Mouse (Mus musculus): ENCODE results near the gene Zfp940. TPM values are rescaled to one million over a fixed set of nuclear protein-coding genes. Genes with fewer than 3 reads are reported as not detected.
"Not testable (repeated sequence)": the region's sequence is repeated elsewhere in the genome, so short reads cannot be mapped to it uniquely, and the experiment has no call there.

Gene Zfp940
- 2.7 and 3.2 TPM in 2 replicates for polyA plus RNA-seq (2015; fragmentation: Nextera tagmentation; extraction: Ambion mirVana)

- peak within 1 kb of the TSS; percentile 81 for H3K4me2 ChIP-seq (ENCODE audit: low read depth, low read length)
- peak; percentile 97 for ATAC-seq
These were observed at the start of gene Zfp940 for GRCm38 (mm10) chr7:29853219-29853842. Gene Zfp940, minus strand, starts transcription at chr7:29853669.

GRCm38 (mm10) chr7:29898351-29898750 is 44.9 kb upstream of the Zfp940 start:
- H3K36me3 ChIP-seq (ENCODE audit: control insufficient read depth, insufficient read depth, low read length) = peaks cover 53% of the 10 kb centered on the region
- H3K27me3 ChIP-seq (replicated peaks; ENCODE audit: control insufficient read depth, insufficient read depth, low read length) = no peaks in the 10 kb centered on the region
- H3K27ac ChIP-seq (ENCODE audit: low read length) = no peak overlapping the region
- no peak for ATAC-seq
- no peak overlapping the region for H3K4me2 ChIP-seq (ENCODE audit: low read depth, low read length)
- no peak overlapping the region for H3K9ac ChIP-seq (ENCODE audit: low read depth, low read length)
- WGBS = 95% methylated on average over 4 of the region's 4 CpGs
- no peaks in the 10 kb centered on the region for H3K4me1 ChIP-seq (ENCODE audit: control insufficient read depth, insufficient read depth, low read length)
- H3K4me3 ChIP-seq (ENCODE audit: low read length) = no peak overlapping the region
- peaks cover 25% of the 10 kb centered on the region for H3K9me3 ChIP-seq (ENCODE audit: control insufficient read depth, low read length)

More at GRCm38 (mm10) chr7:29853219-29853842, at the start of gene Zfp940:
- no peaks in the 10 kb centered on the region for H3K36me3 ChIP-seq (ENCODE audit: control insufficient read depth, insufficient read depth, low read length)
- no peaks in the 10 kb centered on the region for H3K9me3 ChIP-seq (ENCODE audit: control insufficient read depth, low read length)
- no peak within 1 kb of the TSS for H3K27ac ChIP-seq (ENCODE audit: low read length)
- WGBS = under 1% methylated on average over 21 of the region's 21 CpGs
- H3K9ac ChIP-seq (ENCODE audit: low read depth, low read length) = peak within 1 kb of the TSS; percentile 70
- H3K27me3 ChIP-seq (replicated peaks; ENCODE audit: control insufficient read depth, insufficient read depth, low read length) = no peaks in the 10 kb centered on the region
- peak within 1 kb of the TSS; percentile 63 for H3K4me3 ChIP-seq (ENCODE audit: low read length)
- peaks cover 4% of the 10 kb centered on the region for H3K4me1 ChIP-seq (ENCODE audit: control insufficient read depth, insufficient read depth, low read length)

- no peak for ATAC-seq
- 90% methylated on average over 4 of the region's 4 CpGs for WGBS
- no peak overlapping the region for H3K27ac ChIP-seq (ENCODE audit: low read length)
- no peaks in the 10 kb centered on the region for H3K4me1 ChIP-seq (ENCODE audit: control insufficient read depth, insufficient read depth, low read length)
- peaks cover 33% of the 10 kb centered on the region for H3K9me3 ChIP-seq (ENCODE audit: control insufficient read depth, low read length)
- no peak overlapping the region for H3K4me2 ChIP-seq (ENCODE audit: low read depth, low read length)
- no peak overlapping the region for H3K4me3 ChIP-seq (ENCODE audit: low read length)
- H3K27me3 ChIP-seq (replicated peaks; ENCODE audit: control insufficient read depth, insufficient read depth, low read length) = no peaks in the 10 kb centered on the region
- H3K9ac ChIP-seq (ENCODE audit: low read depth, low read length) = no peak overlapping the region
- H3K36me3 ChIP-seq (ENCODE audit: control insufficient read depth, insufficient read depth, low read length) = peaks cover 48% of the 10 kb centered on the region
These were observed 39.3 kb upstream of the Zfp940 start for GRCm38 (mm10) chr7:29892756-29893155.

- Histone ChIP-seq H3K27me3 (replicated peaks; ENCODE audit: control insufficient read depth, insufficient read depth, low read length) (no peaks in the 10 kb centered on the region), H3K27ac (ENCODE audit: low read length) (no peak overlapping the region), H3K4me1 (ENCODE audit: control insufficient read depth, insufficient read depth, low read length) (no peaks in the 10 kb centered on the region), H3K9me3 (ENCODE audit: control insufficient read depth, low read length) (peaks cover 43% of the 10 kb centered on the region), H3K9ac (ENCODE audit: low read depth, low read length) (no peak overlapping the region), H3K4me2 (ENCODE audit: low read depth, low read length) (no peak overlapping the region), H3K4me3 (ENCODE audit: low read length) (no peak overlapping the region), H3K36me3 (ENCODE audit: control insufficient read depth, insufficient read depth, low read length) (peaks cover 35% of the 10 kb centered on the region)
- ATAC-seq = no peak
- 96% methylated on average over 7 of the region's 7 CpGs for WGBS
These were observed 37.0 kb upstream of the Zfp940 start for GRCm38 (mm10) chr7:29890501-29890900.

GRCm38 (mm10) chr7:29880916-29881315 is 27.4 kb upstream of the Zfp940 start:
- H3K27ac ChIP-seq (ENCODE audit: low read length) = no peak overlapping the region
- H3K36me3 ChIP-seq (ENCODE audit: control insufficient read depth, insufficient read depth, low read length) = no peaks in the 10 kb centered on the region
- H3K4me1 ChIP-seq (ENCODE audit: control insufficient read depth, insufficient read depth, low read length) = no peaks in the 10 kb centered on the region
- no peak overlapping the region for H3K4me3 ChIP-seq (ENCODE audit: low read length)
- no peaks in the 10 kb centered on the region for H3K27me3 ChIP-seq (replicated peaks; ENCODE audit: control insufficient read depth, insufficient read depth, low read length)
- peaks cover 7% of the 10 kb centered on the region; the same call in 1 of the 2 replicates for H3K9me3 ChIP-seq (ENCODE audit: control insufficient read depth, low read length)
- H3K9ac ChIP-seq (ENCODE audit: low read depth, low read length) = no peak overlapping the region
- H3K4me2 ChIP-seq (ENCODE audit: low read depth, low read length) = no peak overlapping the region
- no peak for ATAC-seq
- 89% methylated on average over 7 of the region's 7 CpGs for WGBS

- Histone ChIP-seq H3K36me3 (ENCODE audit: control insufficient read depth, insufficient read depth, low read length) (peaks cover 8% of the 10 kb centered on the region), H3K4me2 (ENCODE audit: low read depth, low read length) (no peak overlapping the region), H3K27me3 (replicated peaks; ENCODE audit: control insufficient read depth, insufficient read depth, low read length) (no peaks in the 10 kb centered on the region), H3K27ac (ENCODE audit: low read length) (no peak overlapping the region), H3K4me3 (ENCODE audit: low read length) (no peak overlapping the region), H3K4me1 (ENCODE audit: control insufficient read depth, insufficient read depth, low read length) (no peaks in the 10 kb centered on the region), H3K9me3 (ENCODE audit: control insufficient read depth, low read length) (peaks cover 16% of the 10 kb centered on the region), H3K9ac (ENCODE audit: low read depth, low read length) (no peak overlapping the region)
- no peak for ATAC-seq
- 75% methylated on average over 7 of the region's 7 CpGs for WGBS
These were observed 26.6 kb upstream of the Zfp940 start for GRCm38 (mm10) chr7:29880056-29880455.

- not testable (repeated sequence) for ATAC-seq; H3K27ac ChIP-seq (ENCODE audit: low read length); H3K4me3 ChIP-seq (ENCODE audit: low read length); H3K4me1 ChIP-seq (ENCODE audit: control insufficient read depth, insufficient read depth, low read length); H3K9ac ChIP-seq (ENCODE audit: low read depth, low read length); H3K4me2 ChIP-seq (ENCODE audit: low read depth, low read length); H3K27me3 ChIP-seq (replicated peaks; ENCODE audit: control insufficient read depth, insufficient read depth, low read length)
- 94% methylated on average over 9 of the region's 9 CpGs for WGBS
- H3K9me3 ChIP-seq (ENCODE audit: control insufficient read depth, low read length) = peaks cover 18% of the 10 kb centered on the region
- peaks cover 19% of the 10 kb centered on the region for H3K36me3 ChIP-seq (ENCODE audit: control insufficient read depth, insufficient read depth, low read length)
These were observed 24.1 kb upstream of the Zfp940 start for GRCm38 (mm10) chr7:29877561-29877960.

GRCm38 (mm10) chr7:29874256-29874655 is 20.8 kb upstream of the Zfp940 start:
- H3K9me3 ChIP-seq (ENCODE audit: control insufficient read depth, low read length) = peaks cover 18% of the 10 kb centered on the region
- H3K27ac ChIP-seq (ENCODE audit: low read length) = no peak overlapping the region
- 96% methylated on average over 10 of the region's 10 CpGs for WGBS
- no peak for ATAC-seq
- H3K9ac ChIP-seq (ENCODE audit: low read depth, low read length) = no peak overlapping the region
- no peaks in the 10 kb centered on the region for H3K27me3 ChIP-seq (replicated peaks; ENCODE audit: control insufficient read depth, insufficient read depth, low read length)
- H3K4me3 ChIP-seq (ENCODE audit: low read length) = no peak overlapping the region
- H3K36me3 ChIP-seq (ENCODE audit: control insufficient read depth, insufficient read depth, low read length) = peaks cover 22% of the 10 kb centered on the region
- no peak overlapping the region for H3K4me2 ChIP-seq (ENCODE audit: low read depth, low read length)
- no peaks in the 10 kb centered on the region for H3K4me1 ChIP-seq (ENCODE audit: control insufficient read depth, insufficient read depth, low read length)

- Histone ChIP-seq H3K36me3 (ENCODE audit: control insufficient read depth, insufficient read depth, low read length) (peaks cover 3% of the 10 kb centered on the region; the same call in 1 of the 2 replicates), H3K4me3 (ENCODE audit: low read length) (no peak overlapping the region), H3K4me2 (ENCODE audit: low read depth, low read length) (no peak overlapping the region), H3K27ac (ENCODE audit: low read length) (no peak overlapping the region), H3K4me1 (ENCODE audit: control insufficient read depth, insufficient read depth, low read length) (peaks cover 6% of the 10 kb centered on the region), H3K9ac (ENCODE audit: low read depth, low read length) (no peak overlapping the region), H3K27me3 (replicated peaks; ENCODE audit: control insufficient read depth, insufficient read depth, low read length) (no peaks in the 10 kb centered on the region), H3K9me3 (ENCODE audit: control insufficient read depth, low read length) (no peaks in the 10 kb centered on the region; the same call in 1 of the 2 replicates)
- WGBS = 92% methylated on average over 7 of the region's 7 CpGs
- ATAC-seq = no peak
These were observed 8.2 kb upstream of the Zfp940 start for GRCm38 (mm10) chr7:29861660-29862059.
